Mouse (Mus musculus) G1E (cell line): ENCODE results near the gene Calm5.

Experiments
- CTCF ChIP-seq: IDR thresholded peaks from 2 replicates; pipeline ENCODE4 v1.5.1; 2012; ENCODE audit warnings: low read depth, low read length, inconsistent platforms, mixed read lengths
- GATA1 ChIP-seq: IDR thresholded peaks from 2 replicates; pipeline ENCODE4 v1.6.1; 2012; ENCODE audit warnings: borderline replicate concordance, low read length, inconsistent platforms, mixed read lengths

DNA sequence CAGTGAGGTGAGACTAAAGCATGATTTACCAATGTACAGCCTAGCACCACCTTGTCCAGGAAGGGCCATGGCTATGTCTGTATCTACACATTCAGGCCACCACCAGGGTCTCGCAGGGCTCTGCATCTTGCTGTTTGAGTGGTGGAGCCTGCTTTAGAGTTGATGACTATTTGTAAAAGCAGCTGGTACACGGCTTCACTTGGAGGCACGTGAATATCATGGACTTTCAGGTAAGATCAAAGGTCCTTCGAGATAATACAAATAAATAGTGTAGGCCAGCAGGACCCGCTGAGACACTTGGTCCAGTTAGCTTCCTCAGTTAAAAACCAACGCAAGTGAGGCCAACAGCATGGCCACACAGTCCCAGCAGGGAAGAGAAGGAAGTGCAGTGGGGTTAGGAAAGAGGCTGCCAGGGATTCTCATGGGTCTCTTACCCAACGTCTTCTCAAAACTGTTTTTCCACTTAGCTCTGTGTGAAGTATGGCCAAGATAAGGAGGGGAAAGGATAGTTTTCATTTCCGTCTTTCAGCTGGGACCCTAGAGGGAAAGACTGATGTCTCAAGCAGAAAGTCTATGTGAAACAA is 41.5 kb downstream of the Calm5 start:
- TF ChIP-seq CTCF (no peak), GATA1 (no peak)
